Mouse (Mus musculus) thymus, postnatal 25 days (tissue): ENCODE measurements around the gene Uso1.

ENCODE experiments used
- DNase-seq: peaks from one replicate; pipeline ENCODE4 v3.0.0; 2022

The Uso1 gene

DNA sequence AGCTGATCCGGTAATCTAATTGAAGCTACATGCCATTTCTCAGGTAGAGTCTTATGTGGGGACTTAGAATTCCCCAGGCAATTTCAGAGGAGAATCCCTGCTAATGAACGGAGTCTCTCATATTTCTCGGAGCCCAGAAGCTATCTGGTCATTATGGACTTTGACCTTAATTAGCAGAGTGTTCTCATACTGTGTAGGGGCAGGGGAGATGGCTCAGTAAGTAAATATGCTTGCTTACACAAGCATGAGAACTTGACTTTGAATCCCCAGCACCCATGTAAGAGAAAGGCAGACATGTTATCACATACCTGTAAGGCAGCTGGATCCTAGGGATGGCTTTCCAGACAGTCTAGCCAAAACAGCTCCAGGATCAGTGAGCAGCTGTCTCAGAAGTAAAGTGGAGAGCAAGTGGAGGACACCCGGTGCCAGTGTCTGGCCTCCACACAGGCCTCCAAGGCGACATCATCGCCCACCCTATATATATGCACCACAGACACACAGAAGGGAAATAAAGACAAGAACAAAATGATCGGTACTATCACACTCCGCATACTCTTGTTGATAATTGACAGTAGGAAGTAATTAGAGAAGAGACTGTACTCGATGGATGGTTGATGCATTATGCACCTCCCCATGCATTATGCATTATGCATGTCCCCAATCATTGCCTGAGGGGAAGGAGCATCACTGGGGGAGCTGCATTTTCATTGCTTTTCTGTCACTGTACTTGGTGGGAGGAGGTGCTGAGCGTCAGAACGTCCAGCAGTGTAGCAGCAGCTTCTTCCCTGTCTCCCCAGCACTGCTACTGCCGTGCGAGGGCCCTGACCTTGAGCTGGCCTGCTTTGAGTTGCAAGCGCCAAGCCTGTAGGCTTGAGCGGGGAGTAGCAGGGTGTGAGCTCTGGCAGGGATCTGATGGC, 59.4 kb downstream of the Uso1 start:
- no peak for DNase-seq

- DNase-seq: no peak
Observed at GRCm38 (mm10) chr5:92198266-92198665, 60.5 kb downstream of the Uso1 start.

- DNase-seq: no peak
Observed at GRCm38 (mm10) chr5:92204162-92205036, 66.7 kb downstream of the Uso1 start.

GRCm38 (mm10) chr5:92205184-92205583, 67.4 kb downstream of the Uso1 start:
- no peak for DNase-seq

- no peak for DNase-seq
Observed at GRCm38 (mm10) chr5:92205706-92206105, 68.0 kb downstream of the Uso1 start.

- DNase-seq: no peak
Observed at GRCm38 (mm10) chr5:92206121-92206520, 68.4 kb downstream of the Uso1 start.

GRCm38 (mm10) chr5:92210205-92210604, 72.5 kb downstream of the Uso1 start:
- no peak for DNase-seq

DNA sequence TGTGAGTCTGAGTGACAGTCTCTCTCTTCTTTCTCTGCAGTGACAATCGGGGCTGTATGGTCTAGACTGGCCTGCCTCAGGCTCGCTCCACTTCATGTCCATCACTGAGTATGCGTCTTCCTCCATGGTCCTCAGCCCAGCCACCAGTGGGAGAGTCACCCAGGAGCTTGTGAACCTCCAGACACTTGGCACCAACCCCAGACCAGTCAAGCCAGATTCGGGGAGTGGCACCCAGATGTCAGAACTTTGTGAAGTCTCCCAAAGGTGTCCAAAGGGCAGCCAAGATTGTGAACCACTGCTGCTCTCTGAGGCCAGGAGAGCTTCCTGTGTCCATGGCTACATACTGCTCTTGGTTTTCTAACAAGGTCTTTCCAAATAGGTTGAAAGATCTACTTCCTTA, 74.5 kb downstream of the Uso1 start:
- DNase-seq: no peak

- DNase-seq: no peak
Observed at GRCm38 (mm10) chr5:92215308-92215707, 77.6 kb downstream of the Uso1 start, which contains the start of gene U90926. Gene U90926, minus strand, starts transcription at chr5:92215408.

DNA sequence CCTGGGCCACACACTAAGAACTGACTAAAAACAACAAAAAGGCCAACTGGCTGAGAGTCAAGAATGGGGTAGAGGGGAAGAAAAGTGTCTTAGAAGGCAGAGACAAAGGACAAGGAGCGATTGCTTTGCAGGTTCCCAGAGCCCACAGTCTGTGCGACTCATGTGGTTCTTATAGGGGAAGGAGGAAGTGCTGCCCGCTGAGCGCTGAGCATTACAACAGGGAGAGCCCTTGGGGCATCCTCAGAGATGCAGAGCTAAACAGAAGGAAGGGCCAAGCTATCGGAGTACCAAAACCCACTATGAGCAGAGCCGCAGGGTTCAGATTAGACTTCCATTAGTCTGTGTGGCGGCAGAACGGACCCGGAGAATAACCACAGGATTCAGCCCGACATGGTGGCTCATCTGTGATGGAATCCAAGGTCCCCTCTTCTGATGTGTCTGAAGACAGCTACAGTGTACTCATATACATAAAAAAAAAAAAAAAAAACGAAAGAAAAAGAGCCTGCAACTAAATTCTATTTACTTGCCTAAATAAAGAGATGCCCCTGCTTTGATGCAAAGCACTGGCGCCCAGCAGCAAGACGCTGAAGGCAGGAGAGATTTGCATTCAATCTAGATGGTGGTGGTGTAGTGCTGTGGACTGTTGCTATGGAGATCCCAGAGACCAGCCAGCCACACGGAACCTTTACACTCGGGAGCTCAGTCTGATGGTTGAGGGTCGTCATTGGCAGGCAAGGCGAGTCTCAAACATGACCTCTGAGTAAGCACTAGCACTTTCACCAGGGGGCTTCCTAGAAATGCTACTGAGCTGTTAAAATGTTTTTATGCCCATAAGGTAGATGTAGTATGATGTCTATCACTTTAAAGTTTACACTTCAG, 81.4 kb downstream of the Uso1 start:
- DNase-seq: no peak

GRCm38 (mm10) chr5:92219826-92220225, 82.1 kb downstream of the Uso1 start:
- DNase-seq: no peak

- no peak for DNase-seq
Observed at GRCm38 (mm10) chr5:92220287-92220902, 82.7 kb downstream of the Uso1 start.

DNA sequence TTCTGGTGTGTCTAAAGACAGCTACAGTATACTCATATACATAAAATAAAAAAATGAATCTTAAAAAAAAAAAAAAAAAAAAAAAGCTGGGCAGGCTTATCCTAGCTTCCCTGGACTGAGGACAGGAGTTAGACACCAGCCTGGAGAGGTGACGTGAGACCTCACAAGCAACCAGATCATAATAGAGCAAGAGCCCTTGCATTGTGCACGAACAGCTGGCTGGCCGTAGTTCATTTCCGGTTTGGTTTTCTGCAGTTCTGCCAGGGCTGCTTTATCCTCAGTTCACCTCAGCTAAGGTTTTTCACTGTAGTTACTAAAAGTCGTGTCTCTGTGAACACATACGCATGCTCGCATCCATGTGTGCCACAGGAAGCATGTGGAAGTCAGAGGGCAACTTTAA, 90.0 kb downstream of the Uso1 start:
- DNase-seq: no peak

- no peak for DNase-seq
Observed at GRCm38 (mm10) chr5:92228776-92229175, 91.0 kb downstream of the Uso1 start.

DNA sequence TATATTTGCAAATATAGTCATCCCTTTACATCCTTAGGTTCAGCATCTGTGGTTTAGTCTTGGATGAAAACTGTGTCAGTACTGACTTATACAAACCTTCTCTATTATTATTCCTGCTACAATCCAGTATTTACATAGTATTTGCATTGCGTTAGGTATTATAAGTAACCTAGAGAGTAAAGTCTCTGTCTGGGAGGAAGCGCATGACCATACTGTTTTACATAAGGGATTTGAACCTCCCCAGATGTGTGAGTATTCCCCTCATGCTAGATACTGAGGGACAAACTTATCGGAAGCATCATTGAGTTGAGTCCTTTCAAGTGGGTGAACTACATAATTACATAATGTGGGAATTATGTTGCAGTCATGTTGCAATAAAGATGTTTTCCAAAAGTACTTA, 91.8 kb downstream of the Uso1 start:
- DNase-seq: no peak

GRCm38 (mm10) chr5:92230306-92230705, 92.6 kb downstream of the Uso1 start:
- no peak for DNase-seq

- DNase-seq: no peak
Observed at GRCm38 (mm10) chr5:92231836-92232235, 94.1 kb downstream of the Uso1 start.

DNA sequence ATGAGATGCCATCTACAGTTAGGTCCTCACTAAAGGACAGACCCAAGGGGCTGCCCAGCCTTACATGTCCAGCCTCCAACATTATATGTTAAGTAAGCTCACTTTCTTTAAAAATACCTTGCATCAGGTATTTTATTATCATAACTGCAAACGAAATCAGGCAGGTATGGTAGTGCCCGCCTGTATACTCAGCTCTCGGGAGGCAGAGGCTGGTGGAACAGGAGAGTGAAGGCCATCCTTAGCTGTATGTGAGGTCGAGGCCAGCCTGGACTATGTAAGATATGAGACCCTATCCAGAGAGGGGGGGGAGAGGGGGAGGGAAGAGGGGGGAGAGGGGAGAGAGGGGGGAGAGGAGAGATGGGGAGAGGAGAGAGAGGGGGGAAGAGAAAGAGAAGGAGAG, 95.6 kb downstream of the Uso1 start:
- no peak for DNase-seq

DNA sequence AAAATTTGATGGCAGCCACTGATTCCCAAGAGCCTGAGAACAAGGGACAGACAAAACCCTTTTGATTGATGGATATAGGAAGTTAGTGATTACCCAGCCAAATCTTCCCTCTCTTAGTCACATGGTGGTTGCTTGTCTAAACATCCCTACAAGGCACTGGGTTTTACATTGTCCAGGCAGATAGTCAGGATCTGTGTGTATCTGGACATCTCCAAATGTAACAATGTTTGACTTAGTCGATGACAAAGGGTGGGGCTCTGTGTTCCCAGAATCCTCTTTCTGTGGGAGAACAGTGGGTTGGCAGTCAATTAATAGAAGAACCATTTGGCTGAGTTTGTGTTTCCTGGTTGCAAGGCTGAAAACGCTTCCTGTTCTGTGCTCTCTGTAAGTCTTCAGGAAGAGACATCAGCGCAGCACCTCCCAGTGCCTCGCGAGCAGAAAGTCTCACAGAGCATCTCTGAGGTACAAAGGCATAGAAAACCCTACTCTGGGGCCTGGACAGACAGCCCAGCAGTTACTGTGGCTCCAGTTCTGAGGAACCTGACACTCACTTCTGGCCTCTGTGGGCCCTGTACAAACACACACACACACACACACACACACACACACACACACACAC, 97.3 kb downstream of the Uso1 start:
- DNase-seq: peak; percentile 14

DNA sequence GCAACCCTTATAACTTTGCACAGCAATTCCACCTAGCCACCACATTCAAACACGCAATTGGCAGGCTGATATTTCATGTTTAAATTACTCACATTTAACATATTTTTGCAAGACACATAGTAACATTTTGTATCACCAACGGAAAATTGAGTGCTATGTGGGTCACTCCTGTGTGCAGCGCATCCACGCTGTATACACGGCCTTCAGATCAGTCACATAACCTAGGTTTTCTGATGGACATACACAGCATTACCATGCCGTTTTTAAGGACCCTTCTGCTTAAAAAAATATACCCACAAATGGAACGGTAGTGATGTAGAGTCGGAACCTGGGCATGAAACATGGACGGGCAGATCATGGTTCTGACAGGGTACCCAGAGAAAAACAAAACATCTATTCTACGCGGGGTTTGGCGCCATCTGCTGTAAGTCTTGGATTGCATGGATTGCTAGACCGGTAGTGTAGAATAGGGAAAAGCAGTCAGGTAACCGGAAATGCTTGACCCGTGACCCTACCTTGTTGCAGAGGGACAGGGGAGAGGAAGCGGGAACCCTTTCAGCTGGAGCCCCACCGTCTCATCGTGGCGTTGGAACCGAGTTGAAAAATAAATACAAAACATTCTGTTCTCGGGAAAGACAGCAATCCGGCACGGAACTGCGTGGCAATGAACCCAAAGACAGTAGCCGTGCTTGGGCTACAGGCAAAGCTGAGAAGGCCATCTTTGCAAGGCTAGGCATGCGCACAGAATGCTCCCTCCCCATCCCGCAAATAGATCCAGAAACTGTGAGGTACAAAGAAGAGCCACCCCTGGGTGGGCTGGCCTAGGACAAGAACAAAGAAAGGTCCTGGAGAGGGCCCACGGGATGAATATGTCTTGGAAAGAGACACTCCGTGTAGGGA, 101.8 kb downstream of the Uso1 start:
- DNase-seq: peak; percentile 66

- no peak for DNase-seq
Observed at GRCm38 (mm10) chr5:92240769-92241168, 103.0 kb downstream of the Uso1 start.
